ENCODE assay signal across 8 mouse cellular contexts in genomic region chr3:101506970-101507702, GRCm38 (mm10).
DNase-seq lines count a peak whose midpoint lies in the region; ATAC-seq and TF ChIP-seq lines count a peak whose summit lies in the region.
"Had no signal": no experiment of that assay in that cellular context is flagged by ENCODE, and none has a peak within 500 bp of the region (broad histone marks: within the 10 kb centered on the region; RNA-seq: fewer than 3 reads in every experiment).

No protein-coding gene starts in this region.

- no peak for TF ChIP-seq CTCF in lung, postnatal 0 days (IDR thresholded peaks at IDR 0.05)

- H3K27ac ChIP-seq in lung, postnatal 0 days (ENCODE audit: low read length): 0 out of 2 replicates have a peak overlapping the region, but pooled peaks have one; percentile 7
- H3K27ac ChIP-seq: liver, embryonic 14.5 days had no signal

- H3K27me3 ChIP-seq in lung, postnatal 0 days (replicated peaks; ENCODE audit: insufficient read depth, low read length): no peaks in the 10 kb centered on the region

- no peak overlapping the region for H3K9ac ChIP-seq in lung, postnatal 0 days (replicated peaks; ENCODE audit: low read depth)
- H3K9ac ChIP-seq: liver, embryonic 14.5 days had no signal

- peak; percentile 27; the same call in 1 of the 2 replicates for ATAC-seq in granulocyte monocyte progenitor cell, adult 5-6 weeks (replicated peaks; ENCODE audit: poor library complexity, severe bottlenecking)
- ATAC-seq in lung, postnatal 0 days: peak; percentile 63
- no peak for ATAC-seq in erythroid progenitor cell, adult 5-6 weeks (replicated peaks; ENCODE audit: low FRiP score, poor library complexity, severe bottlenecking)

- 16% methylated on average over 14 of the region's 14 CpGs for WGBS in lung, postnatal 0 days

- H3K4me3 ChIP-seq in lung, postnatal 0 days (ENCODE audit: low read depth, low read length): no peak overlapping the region

- H3K9me3 ChIP-seq in lung, postnatal 0 days (ENCODE audit: low read length): no peaks in the 10 kb centered on the region

- TF ChIP-seq EP300 in lung, postnatal 0 days (IDR thresholded peaks at IDR 0.05): peak; percentile 63

- peaks cover 11% of the 10 kb centered on the region; the same call in 1 of the 2 replicates for H3K4me1 ChIP-seq in lung, postnatal 0 days (ENCODE audit: insufficient read depth, low read depth, low read length)

- peak; percentile 78 for DNase-seq in adrenal gland, postnatal 10 days
- DNase-seq in kidney, adult 18-20 months: peak; percentile 81
- DNase-seq in lung, postnatal 0 days (ENCODE audit: low spot score): peak; percentile 59
- DNase-seq in adipocyte (ENCODE audit: low spot score): no peak
- no peak for DNase-seq in layer of hippocampus, adult 8-10 months (ENCODE audit: low spot score in 2 of 2)

- H3K4me2 ChIP-seq in lung, postnatal 0 days (replicated peaks; ENCODE audit: low read depth, low read length): peak overlapping the region; percentile 14; the same call in 1 of the 2 replicates

- H3K36me3 ChIP-seq in lung, postnatal 0 days (ENCODE audit: insufficient read depth, low read length): no peaks in the 10 kb centered on the region

Comparison
In these comparisons a context has a peak if more than half of its experiments do, and no peak if none do; other contexts are left out.
1. DNase-seq: peak in adrenal gland, postnatal 10 days (single experiment), kidney, adult 18-20 months (single experiment) and lung, postnatal 0 days (single experiment); none in adipocyte (single experiment) and layer of hippocampus, adult 8-10 months (0 of 2).